Mouse (Mus musculus) bone marrow macrophage, adult 2 months (primary cell): Measurements from ENCODE around the gene Gm10203. TPM values are rescaled to one million over a fixed set of nuclear protein-coding genes. Genes with fewer than 3 reads are reported as not detected.

Experiments used
- H3K27ac ChIP-seq: 2 replicates; pipeline ENCODE4 v1.5.1; 2012; ENCODE audit warnings: low read depth, low read length; ENCODE audit not compliant: insufficient read depth
- H3K4me1 ChIP-seq: 2 replicates; pipeline ENCODE4 v1.6.1; 2012; ENCODE audit warnings: low read length; ENCODE audit not compliant: control insufficient read depth, insufficient read depth
- H3K4me3 ChIP-seq: 2 replicates; pipeline ENCODE4 v1.5.1; 2012; ENCODE audit warnings: mild to moderate bottlenecking, low read length, moderate library complexity; ENCODE audit not compliant: insufficient read depth
- CTCF ChIP-seq: IDR thresholded peaks from 2 replicates; pipeline ENCODE4 v1.5.1; 2012; ENCODE audit warnings: low read depth, mild to moderate bottlenecking, low read length, moderate library complexity
- POLR2A ChIP-seq: IDR thresholded peaks from 2 replicates; pipeline ENCODE4 v1.6.1; 2012; ENCODE audit warnings: mild to moderate bottlenecking, low read depth, low read length, borderline replicate concordance
- polyA plus RNA-seq: library from polyadenylated mRNA; stranded (reverse); fragments of >200 nt; gene quantifications from 2 replicates; pipeline ENCODE4 v1.2.4, GENCODE M21; 2012; ENCODE audit not compliant: missing spikeins, insufficient read depth, insufficient read length

Gm10203 gene
- polyA plus RNA-seq, 1 experiment: not detected

DNA sequence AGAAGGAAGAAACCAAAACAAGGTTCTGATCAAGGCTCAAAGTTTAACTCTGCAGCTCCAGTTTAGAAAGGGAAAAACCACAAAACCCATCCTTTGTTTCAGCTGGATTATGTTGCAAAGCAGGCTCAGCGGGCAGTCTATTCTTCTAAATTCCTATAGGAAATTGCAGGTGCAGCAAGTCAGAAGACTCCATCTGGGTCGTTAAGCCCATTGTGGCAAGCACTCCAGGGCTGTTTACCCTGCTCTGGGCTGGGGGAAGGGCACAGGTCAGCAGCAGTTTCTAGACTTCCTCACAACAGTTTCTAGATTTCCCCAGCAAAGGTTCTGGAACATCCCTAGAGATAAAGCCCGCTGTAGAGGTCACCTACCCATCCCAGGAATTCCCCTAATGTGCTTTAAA, 1.1 kb downstream of the Gm10203 start:
- H3K4me1 ChIP-seq: peaks cover 3% of the 10 kb centered on the region; the same call in 1 of the 2 replicates
- H3K27ac ChIP-seq: no peak overlapping the region
- no peak overlapping the region for H3K4me3 ChIP-seq
- no peak for TF ChIP-seq POLR2A
- TF ChIP-seq CTCF: no peak

DNA sequence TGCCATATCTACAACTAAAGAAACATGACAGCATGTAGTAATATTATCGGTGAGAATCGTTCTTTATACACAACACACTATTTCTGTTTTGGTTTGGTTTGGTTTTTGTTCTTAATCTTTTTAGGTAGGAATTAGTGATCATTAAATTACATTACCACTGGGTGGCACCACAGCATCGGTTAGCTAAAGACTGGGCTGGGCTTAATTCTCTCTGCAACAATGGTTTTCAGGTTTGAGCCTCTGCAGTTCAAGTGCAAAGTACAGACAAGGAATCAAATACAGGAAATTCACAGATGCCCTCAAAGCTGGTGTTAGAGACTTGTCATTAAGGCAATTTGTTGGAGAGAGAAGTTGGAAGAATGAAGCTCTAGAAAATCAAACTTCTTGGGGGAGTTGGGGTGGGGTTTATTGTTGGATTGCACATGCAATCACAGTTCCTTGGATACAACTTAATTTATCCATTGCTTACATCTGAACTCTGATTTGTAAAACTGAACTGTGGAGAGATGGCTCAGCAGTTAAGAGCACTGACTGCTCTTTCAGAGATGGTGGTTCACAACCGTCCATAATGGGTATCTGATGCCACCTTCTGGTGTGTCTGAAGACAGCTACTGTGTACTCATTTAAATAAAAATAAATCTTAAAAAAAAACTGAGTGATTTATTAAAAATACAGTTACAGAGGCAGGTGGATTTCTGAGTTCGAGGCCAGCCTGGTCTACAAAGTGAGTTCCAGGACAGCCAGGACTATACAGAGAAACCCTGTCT, 2.5 kb downstream of the Gm10203 start:
- Histone ChIP-seq H3K4me3 (no peak overlapping the region), H3K4me1 (peaks cover 3% of the 10 kb centered on the region; the same call in 1 of the 2 replicates), H3K27ac (peak overlapping the region; percentile 9; the same call in 1 of the 2 replicates)
- TF ChIP-seq POLR2A (no peak), CTCF (no peak)

DNA sequence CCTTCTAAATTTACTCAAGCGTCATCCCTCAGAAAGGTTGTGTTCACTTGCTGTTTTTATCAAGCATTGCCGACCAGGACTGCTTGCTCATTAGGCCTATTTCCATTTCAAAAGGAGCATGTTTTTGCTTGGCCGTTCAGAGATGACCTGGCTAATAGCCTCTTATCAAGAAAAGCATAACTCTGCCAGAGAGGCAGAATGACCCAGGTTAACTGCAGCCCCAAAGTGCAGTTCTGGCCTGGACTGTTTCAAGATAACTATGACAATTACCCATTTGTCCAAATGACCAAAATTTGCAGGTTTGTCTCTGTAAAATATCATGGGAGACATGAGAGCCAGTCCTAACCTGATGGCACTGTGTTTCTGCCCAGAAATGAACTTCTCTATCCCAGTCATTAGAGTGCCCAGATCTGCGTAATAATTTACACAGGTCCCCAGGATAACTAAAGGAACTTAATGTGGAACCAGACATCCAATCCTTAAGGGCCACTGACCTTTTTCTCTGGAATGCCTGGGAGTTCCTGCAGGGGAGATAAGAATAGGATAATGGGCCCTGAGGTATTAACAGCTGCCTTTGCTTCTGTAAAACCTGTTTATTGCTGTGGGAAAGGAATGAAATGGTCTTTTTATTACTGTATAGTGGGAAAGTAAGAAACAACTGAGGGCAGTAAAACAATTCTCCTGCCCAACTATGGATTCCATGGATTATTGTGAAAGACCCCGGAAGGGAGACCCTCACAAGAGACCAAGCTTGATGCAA, 4.6 kb downstream of the Gm10203 start:
- TF ChIP-seq POLR2A (no peak), CTCF (no peak)
- peaks cover 3% of the 10 kb centered on the region; the same call in 1 of the 2 replicates for H3K4me1 ChIP-seq
- no peak overlapping the region for H3K4me3 ChIP-seq
- no peak overlapping the region for H3K27ac ChIP-seq

DNA sequence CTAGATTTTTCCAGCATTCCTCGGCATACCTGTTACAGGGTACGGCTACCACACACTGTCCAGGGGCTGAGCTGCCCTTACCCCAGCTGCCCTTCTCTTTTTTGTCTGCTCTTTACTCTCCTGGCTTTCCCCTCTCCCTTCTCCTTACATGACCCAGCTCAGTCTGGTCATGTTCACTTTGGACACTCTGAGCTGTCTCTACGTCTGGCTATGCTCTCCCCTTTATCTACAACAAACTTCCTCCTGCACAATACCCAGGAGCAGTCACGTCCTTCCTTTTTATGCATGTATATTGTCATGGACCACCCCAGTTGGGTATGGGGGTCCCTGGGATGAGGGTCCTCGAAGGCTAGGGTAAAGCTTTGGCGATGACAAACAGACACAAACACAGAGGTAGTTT, 5.7 kb downstream of the Gm10203 start:
- Histone ChIP-seq H3K4me3 (no peak overlapping the region), H3K27ac (no peak overlapping the region), H3K4me1 (peaks cover 3% of the 10 kb centered on the region; the same call in 1 of the 2 replicates)
- no peak for TF ChIP-seq CTCF
- TF ChIP-seq POLR2A: no peak

DNA sequence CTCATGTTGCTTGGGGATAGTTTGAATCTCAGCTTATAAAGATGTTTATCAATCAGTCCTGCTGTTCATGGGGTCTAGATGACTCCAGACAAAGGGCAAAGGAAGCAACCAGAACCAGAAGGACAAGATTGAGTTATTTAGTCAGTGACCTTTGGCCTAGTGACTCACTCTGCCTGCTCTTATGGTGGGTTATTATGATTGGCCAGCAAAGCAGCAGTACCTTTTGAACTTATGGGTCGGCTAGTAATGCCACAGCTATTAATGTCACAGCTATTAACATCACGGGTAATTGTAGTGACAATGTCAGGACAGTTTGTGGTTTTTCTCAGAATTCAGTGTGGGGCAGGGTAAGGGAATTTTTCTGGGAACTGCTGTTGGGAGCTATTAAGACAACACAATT, 8.0 kb downstream of the Gm10203 start:
- Histone ChIP-seq H3K27ac (no peak overlapping the region), H3K4me3 (no peak overlapping the region), H3K4me1 (no peaks in the 10 kb centered on the region)
- no peak for TF ChIP-seq CTCF
- no peak for TF ChIP-seq POLR2A

DNA sequence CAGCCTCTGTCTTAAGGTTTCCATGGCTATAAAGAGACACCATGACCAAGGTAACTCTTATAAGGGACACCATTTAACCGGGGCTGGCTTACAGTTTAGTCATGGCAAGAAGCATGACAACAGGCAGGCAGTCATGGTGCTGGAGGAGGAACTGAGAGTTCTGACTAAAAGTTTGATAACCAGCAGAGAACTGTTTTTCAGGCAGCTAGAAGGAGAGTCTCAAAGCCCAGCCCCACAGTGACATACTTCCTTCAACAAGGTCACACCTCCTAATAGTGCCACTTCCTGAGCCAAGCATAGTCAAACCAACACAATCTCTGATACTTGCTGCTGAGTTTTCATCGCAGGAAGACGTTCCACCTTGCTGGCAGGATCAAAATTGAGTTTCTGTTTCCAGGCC, 9.0 kb downstream of the Gm10203 start:
- H3K4me1 ChIP-seq: no peaks in the 10 kb centered on the region
- TF ChIP-seq CTCF (no peak), POLR2A (no peak)
- peak overlapping the region; percentile 17; the same call in 1 of the 2 replicates for H3K27ac ChIP-seq
- no peak overlapping the region for H3K4me3 ChIP-seq

DNA sequence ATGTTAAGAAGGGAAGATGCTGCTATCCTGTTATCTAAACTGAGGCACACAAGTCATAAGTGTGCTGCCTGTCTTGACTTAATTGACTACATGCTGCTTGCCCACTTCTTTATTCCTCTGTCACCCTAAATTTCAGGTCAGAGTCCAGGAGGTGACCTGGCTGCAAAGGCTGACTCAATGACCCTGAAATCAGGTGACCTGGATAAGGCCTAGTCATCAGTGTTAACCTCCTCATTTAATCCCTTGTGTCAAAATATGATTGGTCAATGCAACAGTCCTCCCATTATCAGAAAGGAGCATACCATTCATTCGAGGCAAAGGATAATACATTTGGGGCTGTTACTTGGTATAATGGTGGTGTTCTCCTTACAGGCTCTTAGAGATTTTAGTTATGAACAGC, 9.5 kb downstream of the Gm10203 start, which contains the start of gene Etfbkmt:
TSS of gene Etfbkmt (plus strand) at position 379 of the 400 bp plus-strand sequence.
- no peaks in the 10 kb centered on the region for H3K4me1 ChIP-seq
- H3K4me3 ChIP-seq: no peak within 1 kb of the TSS
- TF ChIP-seq CTCF (no peak), POLR2A (no peak)
- H3K27ac ChIP-seq: peak within 1 kb of the TSS; percentile 17; the same call in 1 of the 2 replicates

DNA sequence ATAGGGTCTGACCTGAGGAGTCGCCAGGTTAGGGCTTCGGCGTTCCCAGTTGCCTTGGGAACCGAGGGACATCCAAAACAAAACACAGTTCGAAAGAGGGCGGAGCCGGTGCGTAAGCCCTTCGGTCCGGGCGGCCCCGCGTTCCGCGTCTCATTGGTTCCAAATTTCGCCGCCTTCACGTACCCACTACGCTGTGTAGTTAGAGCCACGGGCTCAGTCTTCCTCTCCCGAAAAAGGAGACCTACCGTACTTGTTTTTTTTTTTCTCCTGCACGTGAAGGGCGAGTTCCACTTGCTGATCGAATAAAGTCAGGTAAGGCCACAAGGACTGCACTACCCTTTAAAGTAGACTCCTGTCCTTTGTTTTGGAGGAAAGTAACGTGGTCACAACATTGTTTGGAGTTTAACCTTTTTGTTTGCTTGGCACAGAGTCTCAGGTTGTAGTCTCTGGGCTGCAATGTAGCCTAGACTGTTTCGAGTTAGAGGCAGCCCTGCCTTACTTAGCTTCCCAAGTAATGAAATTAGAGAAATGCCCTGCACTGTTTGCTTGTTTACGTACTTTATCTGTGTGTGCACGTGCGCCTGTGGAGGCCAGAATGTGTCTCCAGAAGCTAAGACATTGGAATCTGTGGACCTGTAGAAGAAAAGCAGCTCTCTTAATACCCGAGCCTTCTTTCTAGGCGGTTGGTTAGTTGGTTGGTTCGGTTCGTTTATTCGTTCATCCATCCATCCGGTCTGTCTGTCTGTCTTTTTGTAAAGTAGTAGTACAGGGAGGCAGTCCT, 11.6 kb downstream of the Gm10203 start:
- Histone ChIP-seq H3K4me3 (peak overlapping the region; percentile 77), H3K4me1 (no peaks in the 10 kb centered on the region), H3K27ac (peak overlapping the region; percentile 52)
- no peak for TF ChIP-seq POLR2A
- TF ChIP-seq CTCF: no peak

DNA sequence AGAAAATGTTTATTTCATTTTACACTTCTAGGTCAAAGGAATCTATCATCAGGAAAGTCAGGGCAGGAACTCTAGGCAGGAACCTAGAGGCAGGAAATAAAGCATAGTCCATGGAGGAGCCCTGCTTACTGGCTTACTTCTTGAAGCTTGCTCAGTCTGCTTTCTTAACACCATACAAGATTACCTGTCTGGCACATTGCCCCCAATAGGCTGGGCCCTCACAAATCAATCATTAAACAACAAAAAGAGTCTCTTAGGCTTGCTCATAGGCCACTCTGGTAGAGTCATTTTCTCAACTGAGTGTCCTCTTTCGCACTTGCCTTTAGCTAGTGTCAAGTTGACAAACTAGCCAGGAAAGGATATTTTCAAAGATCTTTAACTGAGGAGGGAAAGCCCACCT, 15.2 kb downstream of the Gm10203 start:
- Histone ChIP-seq H3K4me1 (no peaks in the 10 kb centered on the region), H3K27ac (no peak overlapping the region)
- TF ChIP-seq CTCF (no peak), POLR2A (no peak)

More for the DNA sequence above, 15.2 kb downstream of the Gm10203 start:
- H3K4me3 ChIP-seq: no peak overlapping the region
